Mouse (Mus musculus): ENCODE measurements at regions not wholly inside any gene's neighbourhood (a gene's known extent, or its start where the extent isn't known, plus 50 kb on each side); places are given as distances from the start of the nearest gene placed in this dataset.

DNA sequence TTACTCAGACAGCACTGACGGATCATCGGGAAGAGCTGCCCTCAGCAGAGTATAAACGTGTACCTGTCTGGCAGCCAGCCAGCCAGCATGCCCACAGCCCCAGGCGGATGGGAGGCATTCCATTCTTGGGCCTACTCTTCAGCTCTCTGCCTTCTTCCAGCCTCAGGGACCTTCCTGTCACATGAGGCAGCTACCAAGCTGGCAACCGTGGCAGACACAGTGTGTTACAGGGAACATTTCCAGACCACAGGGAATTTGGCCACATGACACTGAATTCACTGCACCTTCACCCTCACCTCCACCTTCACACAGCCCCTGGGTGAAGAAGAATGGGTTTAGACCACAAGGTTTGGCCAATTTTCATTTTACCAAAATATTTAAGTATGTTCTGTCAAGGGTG lies 185.3 kb upstream of the Lef1 start:
- no peak for TF ChIP-seq POLR2A (IDR thresholded peaks at IDR 0.05; ENCODE audit: borderline replicate concordance, low read depth, low read length)
- TF ChIP-seq CTCF (IDR thresholded peaks at IDR 0.05; ENCODE audit: low read depth, low read length), result no peak
